Mouse (Mus musculus): ENCODE results near the gene Susd2.

Gene Susd2

DNA sequence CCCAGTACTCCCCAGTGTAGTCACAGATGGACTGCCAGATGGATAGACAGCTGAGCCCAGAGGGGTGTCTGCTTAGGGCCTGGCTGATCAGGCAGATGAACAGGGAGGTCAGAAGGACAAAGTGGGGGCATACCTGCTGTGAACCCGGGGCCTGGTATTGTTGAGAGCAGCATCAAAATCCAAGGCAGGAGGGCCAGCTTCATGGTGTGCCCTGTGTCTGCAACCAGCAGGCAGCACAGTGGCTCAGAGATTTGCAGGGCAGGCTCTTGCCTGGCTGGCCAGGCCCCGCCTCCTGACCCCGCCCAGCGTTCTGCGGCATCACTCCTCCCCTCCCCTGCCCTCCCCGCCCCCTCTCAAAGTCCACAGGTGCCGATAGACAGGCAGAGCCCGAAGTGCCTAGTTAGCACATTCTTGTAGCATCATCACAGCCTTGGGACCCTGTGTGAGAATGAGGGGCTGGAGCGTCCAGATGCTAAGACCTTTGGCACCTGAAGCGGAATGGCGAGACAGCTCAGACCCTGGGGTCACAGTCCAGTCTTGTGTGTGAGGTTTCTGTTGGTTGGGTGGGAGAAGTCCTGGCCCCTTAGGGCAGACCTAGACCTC is at the start of gene Susd2:
Gene Susd2 (minus strand): TSS at position 268 of the 603 bp plus-strand sequence.
- no peak for DNase-seq (ENCODE audit: low read depth)

GRCm38 (mm10) chr10:75688598-75688997 is 44.8 kb upstream of the Susd2 start:
- no peak for DNase-seq (ENCODE audit: low read depth)

DNA sequence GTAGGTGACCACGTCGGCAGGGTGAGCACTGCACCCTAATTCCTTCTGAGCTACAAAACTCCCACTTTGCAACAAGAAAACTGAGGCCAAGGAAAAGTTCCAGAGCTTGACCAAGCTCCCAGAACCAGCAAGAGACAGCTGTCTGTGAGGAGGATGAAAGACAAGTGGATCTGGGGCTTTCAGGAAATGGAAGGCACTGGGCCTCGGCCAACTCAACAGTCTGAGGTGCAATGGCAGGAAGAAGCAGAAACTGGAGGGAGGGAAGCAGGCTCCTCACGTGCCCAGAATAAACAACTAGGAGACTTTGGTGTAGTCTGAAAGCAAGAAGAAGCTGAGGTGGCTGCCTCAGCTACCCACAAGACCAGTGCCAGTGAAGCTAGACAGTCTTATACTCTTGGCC is 42.9 kb upstream of the Susd2 start:
- DNase-seq (ENCODE audit: low read depth), result no peak

DNA sequence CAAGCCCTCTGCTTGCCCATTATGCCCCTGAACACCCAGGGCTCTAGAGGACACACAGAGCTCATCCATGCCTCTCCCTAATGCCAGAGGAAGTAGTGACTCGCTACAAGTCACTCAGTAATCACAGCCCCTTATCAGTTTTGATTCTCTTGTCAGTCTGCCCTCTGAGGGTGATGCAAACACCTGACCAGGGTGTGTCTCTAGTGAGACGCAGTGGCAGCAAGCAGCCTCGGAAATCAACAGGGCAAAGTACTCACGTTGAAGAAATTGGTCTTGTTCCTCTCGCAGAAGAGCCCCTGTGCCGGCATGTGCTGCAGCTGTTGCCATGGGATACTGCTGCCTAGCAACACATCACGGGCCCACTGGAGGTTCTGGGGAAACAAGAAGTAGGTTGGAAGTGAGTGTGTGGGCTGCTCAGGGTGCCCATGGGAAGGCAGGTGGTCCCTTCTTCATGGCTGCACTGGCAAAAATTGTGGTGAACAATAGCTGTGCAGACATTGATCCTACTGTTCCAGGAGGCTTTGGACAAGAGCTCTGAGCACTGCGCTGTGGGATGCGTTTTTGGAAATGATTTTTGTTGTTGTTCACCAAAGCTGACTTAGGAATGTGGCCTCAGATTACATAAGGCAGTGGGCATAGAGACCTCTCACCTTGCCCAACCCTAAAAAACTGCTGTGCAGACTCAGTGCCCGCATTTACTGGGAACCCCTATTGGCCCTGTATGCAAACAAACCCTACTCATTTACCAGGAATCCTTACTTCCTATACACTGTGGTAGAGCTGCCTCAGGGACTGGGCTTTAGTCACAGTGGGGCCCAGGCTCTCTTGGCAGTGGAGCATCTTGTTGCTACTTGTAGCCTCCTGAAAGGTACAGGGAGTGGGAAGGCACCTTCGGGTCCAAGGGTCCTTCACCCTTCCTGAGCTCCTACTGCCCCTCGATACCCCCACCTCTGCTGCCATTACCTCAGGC is 40.5 kb upstream of the Susd2 start:
- DNase-seq (ENCODE audit: low read depth), result no peak

GRCm38 (mm10) chr10:75680574-75681001 is 36.8 kb upstream of the Susd2 start:
- no peak for DNase-seq (ENCODE audit: low read depth)

DNA sequence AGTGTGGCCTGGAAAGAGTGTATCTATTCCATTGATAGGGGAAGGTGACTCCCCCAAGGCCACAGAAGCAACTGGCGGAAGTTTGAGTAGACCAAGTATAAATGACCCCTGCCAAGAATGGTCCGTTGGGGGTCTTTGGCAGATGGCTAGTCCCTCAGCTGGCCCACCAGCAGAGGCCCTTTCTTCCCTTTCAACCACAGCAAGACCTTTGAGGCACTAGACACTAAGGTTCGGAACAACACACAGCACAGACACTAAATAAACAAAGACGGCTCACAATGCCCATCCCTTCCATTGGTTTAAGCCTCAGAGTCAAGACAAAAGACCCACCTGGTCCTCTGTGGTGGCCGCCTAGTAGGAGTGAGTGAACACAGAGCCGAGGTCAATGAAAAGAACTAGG is 35.4 kb upstream of the Susd2 start:
- no peak for DNase-seq (ENCODE audit: low read depth)

DNA sequence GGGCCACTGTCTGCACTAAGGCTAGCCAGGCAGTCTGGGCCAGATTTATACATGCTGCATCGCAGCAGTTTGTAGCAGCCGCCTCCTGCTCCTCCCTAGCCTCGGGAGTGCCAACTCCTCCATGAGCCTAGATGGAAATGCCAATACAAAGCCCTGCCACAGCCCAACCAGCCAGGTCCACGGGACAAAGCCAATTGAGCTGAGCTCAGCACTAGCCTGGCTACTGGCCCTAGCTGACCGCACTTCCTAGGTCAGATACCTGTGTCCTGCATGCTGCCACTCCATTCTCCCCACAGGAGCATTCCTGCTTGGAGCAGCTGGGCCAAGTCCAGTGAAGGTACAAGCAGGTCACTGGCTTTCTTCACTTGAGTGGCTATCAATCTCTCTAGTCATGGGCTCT is 34.2 kb upstream of the Susd2 start:
- DNase-seq (ENCODE audit: low read depth), result peak; percentile 45

- no peak for DNase-seq (ENCODE audit: low read depth)
These were observed 33.8 kb upstream of the Susd2 start for GRCm38 (mm10) chr10:75677571-75677970.

- DNase-seq (ENCODE audit: low read depth), result peak; percentile 75
These were observed 33.2 kb upstream of the Susd2 start for GRCm38 (mm10) chr10:75676819-75677565.

GRCm38 (mm10) chr10:75676286-75676685 is 32.5 kb upstream of the Susd2 start:
- no peak for DNase-seq (ENCODE audit: low read depth)

- DNase-seq (ENCODE audit: low read depth), result no peak
These were observed 31.8 kb upstream of the Susd2 start for GRCm38 (mm10) chr10:75675594-75675993.

DNA sequence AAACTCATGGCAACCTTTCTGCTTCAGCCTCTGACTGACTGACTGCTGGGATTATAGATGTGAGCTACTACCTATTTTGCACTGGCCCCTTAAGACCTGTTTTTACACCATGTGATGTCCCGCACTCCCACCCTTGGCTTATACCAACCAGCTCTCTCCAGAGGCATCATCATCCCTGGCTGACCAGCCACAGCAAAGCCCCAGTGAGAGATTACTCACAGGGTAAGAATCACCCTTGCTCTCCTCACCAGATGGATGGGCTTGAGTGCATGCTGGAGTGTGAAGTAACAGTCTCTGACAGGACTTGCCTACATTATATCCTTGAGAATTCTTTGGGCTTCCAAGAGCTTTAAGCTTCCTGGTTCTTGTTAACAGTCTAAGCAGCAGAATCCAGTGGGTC is 26.1 kb upstream of the Susd2 start:
- no peak for DNase-seq (ENCODE audit: low read depth)

DNA sequence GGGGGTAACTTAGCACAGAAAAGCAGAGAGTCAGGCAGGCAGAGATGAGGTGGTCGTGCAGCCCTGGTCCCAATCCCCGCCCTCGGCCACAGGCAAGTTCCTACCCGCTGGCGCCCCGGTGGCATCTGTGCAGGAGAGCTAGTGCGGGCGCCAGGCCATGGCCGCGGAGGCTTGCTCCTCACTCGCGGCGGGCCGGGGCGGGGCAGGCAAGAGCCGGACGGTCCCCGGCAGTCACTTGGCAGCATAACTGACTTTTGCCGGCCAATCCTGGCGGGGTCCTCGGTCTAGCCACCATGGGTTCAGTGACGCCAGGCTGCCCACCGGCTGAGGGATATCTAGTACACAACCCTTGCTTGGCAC is 24.1 kb upstream of the Susd2 start:
- no peak for DNase-seq (ENCODE audit: low read depth)

DNA sequence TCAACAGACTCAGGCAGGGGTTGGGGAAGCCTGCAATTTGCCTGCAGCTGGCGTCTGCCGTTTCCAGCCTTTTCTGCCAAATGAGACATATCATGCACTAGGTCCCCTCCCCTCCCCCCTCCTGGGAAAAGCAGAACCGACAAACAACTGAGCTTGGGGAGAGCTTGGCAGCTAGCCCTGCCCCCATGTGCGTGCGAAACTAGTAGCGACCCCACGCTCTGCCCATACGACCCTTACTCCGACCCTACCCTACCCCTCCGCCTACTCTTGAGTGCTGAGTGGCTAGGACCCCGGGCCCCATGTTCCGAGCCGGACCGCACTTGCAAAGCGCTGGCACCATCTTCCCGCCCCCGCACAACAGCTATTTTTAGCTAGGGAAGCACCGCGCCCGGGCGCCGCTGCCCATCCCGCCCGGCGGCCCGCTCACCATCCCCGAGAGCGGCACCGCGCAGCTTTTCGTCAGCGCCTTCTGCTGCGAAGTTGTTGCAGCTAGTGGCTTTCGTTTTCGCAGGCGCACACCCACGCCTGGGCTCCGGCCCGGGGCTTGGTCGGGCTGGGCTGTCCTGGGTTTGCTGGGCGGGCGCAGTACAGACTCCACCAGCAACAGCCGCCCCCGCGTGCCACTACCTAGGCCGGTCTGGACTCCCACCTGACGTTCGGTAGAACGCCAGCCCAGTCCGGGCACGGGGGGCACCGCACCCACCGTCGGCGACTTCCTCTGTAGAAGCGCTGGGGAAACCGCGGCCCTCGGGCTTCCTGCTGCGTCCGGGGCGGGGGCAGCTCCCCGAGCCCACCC is 23.5 kb upstream of the Susd2 start:
- peak; percentile 46 for DNase-seq (ENCODE audit: low read depth)

DNA sequence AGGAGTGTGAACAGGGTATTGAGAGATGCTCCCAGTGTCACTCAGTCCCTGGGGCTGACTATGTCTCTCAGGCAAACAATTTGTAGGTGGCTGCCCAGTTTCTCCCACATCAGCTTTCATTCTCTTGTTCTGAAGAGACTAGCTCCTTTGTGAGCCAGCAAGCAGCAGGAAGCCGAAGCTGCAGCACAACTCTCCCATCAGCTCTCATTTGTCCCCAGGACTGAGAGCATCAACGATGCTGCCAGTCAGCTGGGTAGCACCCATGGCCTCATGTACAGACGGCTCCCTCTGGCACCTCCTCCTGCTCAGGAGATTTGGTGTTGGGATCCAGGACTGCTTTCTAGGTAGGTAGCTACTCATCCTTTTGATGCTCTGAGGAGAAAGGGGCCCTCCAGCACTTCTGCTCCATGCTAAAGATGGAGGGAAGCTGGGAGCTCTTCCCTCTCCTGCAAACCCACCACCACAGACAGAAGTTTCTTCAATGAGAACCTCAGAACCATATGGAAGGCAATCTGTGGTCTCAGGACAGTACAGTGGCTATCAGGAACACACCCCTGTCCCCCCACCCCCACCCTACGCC is 22.7 kb upstream of the Susd2 start:
- no peak for DNase-seq (ENCODE audit: low read depth)

DNA sequence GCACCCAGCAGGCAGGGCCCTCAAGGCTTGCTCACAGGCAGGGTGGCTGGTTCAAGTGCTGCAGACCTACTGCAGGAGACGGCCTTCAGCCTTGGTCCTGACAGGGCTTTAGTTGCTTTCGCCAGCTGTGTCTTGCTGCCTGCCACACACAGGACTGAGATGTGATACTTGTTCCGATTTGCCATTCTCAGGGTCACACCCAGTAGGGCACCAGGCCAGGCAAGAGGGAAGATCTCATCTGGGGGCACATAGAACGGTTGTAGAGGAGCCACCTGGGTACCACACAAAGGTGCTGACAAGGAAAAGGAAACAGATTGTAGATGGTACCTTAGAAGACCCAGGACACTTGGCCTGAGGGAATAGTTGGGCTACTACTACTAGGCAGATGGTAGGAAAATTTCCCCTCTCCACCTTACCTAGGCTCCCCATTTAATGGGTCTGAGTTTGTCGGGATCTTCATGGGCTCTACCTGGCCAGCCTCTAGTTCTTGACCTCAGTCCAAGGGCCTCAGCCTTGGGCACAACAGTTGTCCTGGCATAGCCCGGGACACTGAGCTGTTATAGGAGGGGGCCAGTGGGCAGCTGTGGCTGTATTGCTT is 21.0 kb upstream of the Susd2 start:
- DNase-seq (ENCODE audit: low read depth), result no peak

DNA sequence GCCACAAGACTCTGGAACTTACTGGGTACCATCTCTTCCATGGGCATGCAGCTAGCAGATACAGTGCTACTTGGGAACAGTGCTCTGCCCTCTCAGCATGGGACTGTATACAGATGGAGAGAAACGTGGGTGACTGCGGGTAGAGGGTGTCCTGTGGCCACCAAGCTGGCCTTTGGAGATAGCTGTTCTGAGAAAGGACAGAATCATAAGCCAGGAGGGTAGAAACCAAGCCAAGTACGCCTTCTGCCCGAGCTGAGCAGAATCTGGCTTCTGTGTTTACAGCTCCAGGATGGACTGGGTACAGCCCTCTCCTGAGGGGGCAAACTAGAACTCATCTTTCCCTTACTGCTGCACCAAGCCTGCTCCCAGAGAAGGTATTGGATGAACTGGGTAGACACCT is 18.8 kb upstream of the Susd2 start:
- no peak for DNase-seq (ENCODE audit: low read depth)

- DNase-seq (ENCODE audit: low read depth), result no peak
These were observed 18.1 kb upstream of the Susd2 start for GRCm38 (mm10) chr10:75661876-75662275.

DNA sequence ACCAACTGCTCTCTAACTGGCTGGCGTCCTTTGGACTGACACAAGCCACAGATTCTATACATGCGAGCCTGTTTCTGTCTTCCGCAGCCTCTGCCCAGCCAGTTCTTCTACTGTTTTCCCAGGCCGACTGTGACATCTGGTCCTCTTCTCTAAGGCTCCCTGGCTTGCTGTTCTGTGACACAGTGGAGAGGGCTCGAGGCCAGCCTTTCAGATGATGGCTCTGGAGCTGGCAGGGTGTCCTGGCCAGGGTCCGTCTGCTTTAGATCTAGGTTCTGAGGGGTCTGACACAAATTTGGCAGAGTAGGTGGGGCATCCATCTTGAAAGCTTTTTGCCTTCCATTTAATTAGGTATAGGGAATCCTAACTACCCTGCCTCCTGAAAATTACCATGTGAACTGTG is 17.6 kb upstream of the Susd2 start:
- no peak for DNase-seq (ENCODE audit: low read depth)

DNA sequence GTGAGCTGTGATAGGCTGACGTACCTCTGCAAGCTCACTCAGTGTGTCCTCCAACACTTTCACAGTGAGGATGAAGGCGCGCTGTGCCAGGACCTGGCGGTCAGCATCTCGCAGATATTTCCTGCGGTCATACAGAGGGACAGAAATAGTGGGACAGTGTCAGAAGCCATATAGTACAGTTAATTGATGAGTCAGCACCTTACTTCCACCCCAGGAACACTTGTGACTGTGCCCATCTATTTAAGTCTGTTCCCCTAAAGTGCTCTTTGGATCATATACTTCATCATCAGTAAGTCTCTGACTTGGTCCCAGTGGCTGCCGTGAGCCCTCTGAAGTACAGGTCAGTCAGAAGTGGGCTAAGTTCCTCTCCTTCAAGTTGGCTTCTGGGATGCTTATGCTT is 14.0 kb upstream of the Susd2 start:
- no peak for DNase-seq (ENCODE audit: low read depth)

DNA sequence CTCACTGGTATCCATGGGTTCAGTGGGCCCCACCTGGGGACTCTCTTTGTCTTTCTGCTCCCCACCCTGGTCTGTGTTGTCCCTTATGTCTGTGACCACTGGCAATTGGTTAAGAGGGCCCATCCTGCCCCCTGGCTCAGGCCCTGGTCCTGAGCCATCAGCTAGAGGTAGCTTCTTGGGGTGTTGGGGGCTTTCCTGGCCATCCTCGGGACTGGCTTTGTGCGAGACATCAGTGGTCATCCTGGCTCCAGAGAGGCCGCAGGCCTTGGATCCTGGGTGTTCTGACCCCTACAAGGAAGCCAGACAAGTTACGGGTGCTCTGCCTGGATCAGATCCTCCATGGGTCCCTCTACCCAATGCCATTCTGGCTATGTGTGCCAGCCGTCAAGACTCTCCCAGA is 13.4 kb upstream of the Susd2 start:
- no peak for DNase-seq (ENCODE audit: low read depth)

Measured in fibroblast of lung, adult 2 months (primary cell).